Mouse (Mus musculus): ENCODE measurements at regions not wholly inside any gene's neighbourhood (a gene's known extent, or its start where the extent isn't known, plus 50 kb on each side); places are given as distances from the start of the nearest gene placed in this dataset.

DNA sequence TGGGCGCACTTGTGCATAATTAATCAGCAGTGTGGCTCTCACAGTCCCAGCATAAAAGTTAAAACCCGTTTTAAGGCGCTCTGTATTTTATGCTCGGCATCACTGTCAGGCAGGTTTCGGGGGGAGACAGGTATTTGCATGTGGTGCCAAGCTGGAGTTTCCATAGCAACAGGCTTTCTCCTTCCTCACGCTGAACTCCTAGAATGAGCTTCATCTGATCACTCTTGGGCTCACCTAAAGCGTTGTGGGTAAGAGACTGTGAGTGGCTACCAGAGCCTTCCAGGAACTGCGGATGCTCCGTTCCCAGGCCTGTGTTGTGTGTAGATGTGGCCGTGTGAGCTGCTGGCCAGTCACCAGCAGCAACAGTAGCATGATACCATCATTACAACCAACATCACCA lies 161.5 kb downstream of the Ajap1 start:
- H3K9ac ChIP-seq (ENCODE audit: low read depth, low read length): no peak overlapping the region
- H3K36me3 ChIP-seq (ENCODE audit: control insufficient read depth, insufficient read depth, low read length): no peaks in the 10 kb centered on the region
- H3K4me1 ChIP-seq (ENCODE audit: control insufficient read depth, insufficient read depth, low read length): no peaks in the 10 kb centered on the region; the same call in 1 of the 2 replicates
- no peaks in the 10 kb centered on the region for H3K27me3 ChIP-seq (ENCODE audit: control insufficient read depth, insufficient read depth, low read length)
- H3K79me2 ChIP-seq (ENCODE audit: control insufficient read depth, insufficient read depth, low read length): no peaks in the 10 kb centered on the region
- no peak for DNase-seq (ENCODE audit: extremely low read depth, low read depth, low spot score)
- no peak overlapping the region for H3K27ac ChIP-seq (replicated peaks; ENCODE audit: insufficient read depth, low read depth, low read length)
- WGBS: 85% methylated on average over 10 of the region's 10 CpGs
- no peak for TF ChIP-seq CTCF (IDR thresholded peaks at IDR 0.05; ENCODE audit: low read depth, low read length)
- TF ChIP-seq POLR2A (IDR thresholded peaks at IDR 0.05; ENCODE audit: extremely low read depth, insufficient read depth, low read length): no peak
- H3K4me3 ChIP-seq (ENCODE audit: insufficient read depth, low read depth, low read length): no peak overlapping the region

DNA sequence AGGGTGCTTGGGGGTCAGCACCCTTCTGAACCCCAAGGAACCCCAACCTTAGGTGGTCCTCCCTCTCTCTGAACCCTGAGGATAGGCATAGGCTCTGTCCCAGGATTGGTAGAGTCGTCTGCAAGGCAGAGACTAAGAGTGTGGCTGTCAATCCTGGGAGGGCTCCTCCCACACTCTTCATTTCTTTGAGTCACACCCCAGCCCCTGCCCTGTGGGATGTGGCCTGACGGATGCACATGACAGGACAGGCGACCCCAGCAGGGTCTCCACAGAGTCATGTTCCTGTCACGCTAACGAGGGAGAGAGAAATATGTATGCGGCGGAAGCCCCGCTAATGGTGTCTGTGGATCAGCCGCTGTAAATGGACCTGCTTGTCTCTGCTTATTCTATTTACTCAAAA lies 162.0 kb downstream of the Ajap1 start:
- TF ChIP-seq POLR2A (IDR thresholded peaks at IDR 0.05; ENCODE audit: extremely low read depth, insufficient read depth, low read length) (no peak), CTCF (IDR thresholded peaks at IDR 0.05; ENCODE audit: low read depth, low read length) (no peak)
- Histone ChIP-seq H3K4me1 (ENCODE audit: control insufficient read depth, insufficient read depth, low read length) (no peaks in the 10 kb centered on the region), H3K79me2 (ENCODE audit: control insufficient read depth, insufficient read depth, low read length) (no peaks in the 10 kb centered on the region), H3K27me3 (ENCODE audit: control insufficient read depth, insufficient read depth, low read length) (no peaks in the 10 kb centered on the region), H3K9ac (ENCODE audit: low read depth, low read length) (no peak overlapping the region), H3K27ac (replicated peaks; ENCODE audit: insufficient read depth, low read depth, low read length) (no peak overlapping the region), H3K36me3 (ENCODE audit: control insufficient read depth, insufficient read depth, low read length) (no peaks in the 10 kb centered on the region), H3K4me3 (ENCODE audit: insufficient read depth, low read depth, low read length) (no peak overlapping the region)
- DNase-seq (ENCODE audit: extremely low read depth, low read depth, low spot score): no peak
- 81% methylated on average over 9 of the region's 9 CpGs for WGBS

DNA sequence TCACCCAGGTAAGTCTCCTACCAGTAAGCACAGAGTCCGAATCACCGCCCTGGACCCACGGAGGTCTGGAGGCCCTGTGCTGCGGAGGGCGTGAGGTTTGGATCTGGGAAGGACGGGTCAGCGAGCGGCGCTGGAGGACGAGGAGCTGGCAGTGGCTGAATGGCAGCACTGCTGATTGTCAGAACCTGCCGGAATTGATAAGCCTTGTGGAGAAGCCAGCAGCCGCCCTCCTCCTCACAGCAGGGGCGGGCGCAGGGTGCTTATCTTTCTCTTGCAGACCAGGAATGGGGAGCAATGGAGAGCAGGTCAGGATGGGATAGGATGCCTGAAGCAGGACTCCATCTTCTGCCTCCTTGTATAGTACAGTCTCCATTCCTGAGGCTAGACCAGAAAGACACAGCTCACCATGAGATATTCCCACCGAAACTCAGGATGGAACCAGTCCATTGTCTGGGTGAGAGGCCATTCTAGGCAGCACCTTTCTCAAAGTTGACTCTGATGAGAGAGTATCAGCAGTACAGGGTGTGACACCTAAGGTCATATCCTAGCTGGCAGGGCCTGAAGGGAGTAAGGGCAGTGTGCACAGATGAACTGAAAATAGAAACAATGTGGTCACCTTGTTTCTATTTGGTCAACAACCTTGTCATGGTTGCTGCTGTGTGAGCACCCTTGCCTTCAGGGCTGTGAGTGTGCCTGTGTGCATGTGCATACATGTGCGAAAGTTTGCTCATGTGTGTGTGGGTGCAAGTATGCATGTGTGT lies 165.5 kb downstream of the Ajap1 start:
- no peaks in the 10 kb centered on the region for H3K79me2 ChIP-seq (ENCODE audit: control insufficient read depth, insufficient read depth, low read length)
- H3K4me3 ChIP-seq (ENCODE audit: insufficient read depth, low read depth, low read length): no peak overlapping the region
- H3K27me3 ChIP-seq (ENCODE audit: control insufficient read depth, insufficient read depth, low read length): no peaks in the 10 kb centered on the region
- TF ChIP-seq CTCF (IDR thresholded peaks at IDR 0.05; ENCODE audit: low read depth, low read length) (no peak), POLR2A (IDR thresholded peaks at IDR 0.05; ENCODE audit: extremely low read depth, insufficient read depth, low read length) (no peak)
- H3K9ac ChIP-seq (ENCODE audit: low read depth, low read length): no peak overlapping the region
- no peak overlapping the region for H3K27ac ChIP-seq (replicated peaks; ENCODE audit: insufficient read depth, low read depth, low read length)
- H3K36me3 ChIP-seq (ENCODE audit: control insufficient read depth, insufficient read depth, low read length): no peaks in the 10 kb centered on the region
- WGBS: 39% methylated on average over 16 of the region's 16 CpGs
- no peak for DNase-seq (ENCODE audit: extremely low read depth, low read depth, low spot score)
- H3K4me1 ChIP-seq (ENCODE audit: control insufficient read depth, insufficient read depth, low read length): no peaks in the 10 kb centered on the region

DNA sequence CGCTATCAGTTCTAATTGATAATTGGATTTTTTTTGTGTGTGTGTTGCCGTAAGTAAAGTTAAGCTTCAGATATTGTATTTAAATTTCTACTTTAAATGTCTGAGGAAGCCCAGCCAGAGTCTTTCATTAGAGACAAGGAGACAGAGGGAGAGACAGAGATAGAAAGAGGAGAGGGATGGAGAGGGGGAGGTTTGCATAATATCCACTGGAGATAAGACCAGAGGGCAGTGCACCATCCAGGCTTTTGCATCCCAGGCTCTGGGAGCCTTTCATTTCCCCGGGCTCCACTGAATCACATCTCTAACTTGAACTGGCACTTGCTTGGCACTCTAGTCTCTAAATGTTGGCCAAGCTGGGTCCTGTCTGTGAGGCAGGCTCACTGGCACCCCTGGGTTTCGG lies 166.1 kb downstream of the Ajap1 start:
- no peaks in the 10 kb centered on the region for H3K79me2 ChIP-seq (ENCODE audit: control insufficient read depth, insufficient read depth, low read length)
- no peaks in the 10 kb centered on the region for H3K36me3 ChIP-seq (ENCODE audit: control insufficient read depth, insufficient read depth, low read length)
- no peak for TF ChIP-seq CTCF (IDR thresholded peaks at IDR 0.05; ENCODE audit: low read depth, low read length)
- no peak for TF ChIP-seq POLR2A (IDR thresholded peaks at IDR 0.05; ENCODE audit: extremely low read depth, insufficient read depth, low read length)
- no peaks in the 10 kb centered on the region for H3K27me3 ChIP-seq (ENCODE audit: control insufficient read depth, insufficient read depth, low read length)
- H3K4me3 ChIP-seq (ENCODE audit: insufficient read depth, low read depth, low read length): no peak overlapping the region
- DNase-seq (ENCODE audit: extremely low read depth, low read depth, low spot score): no peak
- no peaks in the 10 kb centered on the region for H3K4me1 ChIP-seq (ENCODE audit: control insufficient read depth, insufficient read depth, low read length)
- no peak overlapping the region for H3K27ac ChIP-seq (replicated peaks; ENCODE audit: insufficient read depth, low read depth, low read length)
- WGBS: 81% methylated on average over 4 of the region's 4 CpGs
- no peak overlapping the region for H3K9ac ChIP-seq (ENCODE audit: low read depth, low read length)

DNA sequence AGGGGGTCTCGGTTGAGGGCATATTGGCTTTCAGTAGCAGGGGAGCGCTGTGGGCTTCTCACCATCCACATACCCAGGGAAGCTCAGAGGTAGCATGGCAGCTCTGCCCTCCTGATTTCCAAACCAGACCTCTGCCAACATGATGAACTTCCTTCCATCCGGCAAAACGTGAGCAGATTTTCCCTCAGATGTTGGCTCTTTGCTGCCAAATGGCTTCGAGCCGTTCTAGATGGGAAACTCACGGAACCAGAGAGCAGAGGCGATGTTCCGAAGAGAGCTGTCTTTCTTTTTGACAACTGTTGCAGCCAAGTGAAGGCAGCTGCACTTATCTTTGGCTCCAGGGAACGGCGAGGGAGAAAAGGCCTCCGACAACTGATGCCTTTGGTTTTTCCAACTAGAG lies 168.7 kb downstream of the Ajap1 start:
- no peak overlapping the region for H3K4me3 ChIP-seq (ENCODE audit: insufficient read depth, low read depth, low read length)
- H3K27ac ChIP-seq (replicated peaks; ENCODE audit: insufficient read depth, low read depth, low read length): no peak overlapping the region
- H3K4me1 ChIP-seq (ENCODE audit: control insufficient read depth, insufficient read depth, low read length): no peaks in the 10 kb centered on the region
- WGBS: 90% methylated on average over 12 of the region's 12 CpGs
- no peaks in the 10 kb centered on the region for H3K36me3 ChIP-seq (ENCODE audit: control insufficient read depth, insufficient read depth, low read length)
- no peak overlapping the region for H3K9ac ChIP-seq (ENCODE audit: low read depth, low read length)
- no peaks in the 10 kb centered on the region for H3K79me2 ChIP-seq (ENCODE audit: control insufficient read depth, insufficient read depth, low read length)
- no peak for DNase-seq (ENCODE audit: extremely low read depth, low read depth, low spot score)
- H3K27me3 ChIP-seq (ENCODE audit: control insufficient read depth, insufficient read depth, low read length): no peaks in the 10 kb centered on the region
- no peak for TF ChIP-seq POLR2A (IDR thresholded peaks at IDR 0.05; ENCODE audit: extremely low read depth, insufficient read depth, low read length)
- no peak for TF ChIP-seq CTCF (IDR thresholded peaks at IDR 0.05; ENCODE audit: low read depth, low read length)

DNA sequence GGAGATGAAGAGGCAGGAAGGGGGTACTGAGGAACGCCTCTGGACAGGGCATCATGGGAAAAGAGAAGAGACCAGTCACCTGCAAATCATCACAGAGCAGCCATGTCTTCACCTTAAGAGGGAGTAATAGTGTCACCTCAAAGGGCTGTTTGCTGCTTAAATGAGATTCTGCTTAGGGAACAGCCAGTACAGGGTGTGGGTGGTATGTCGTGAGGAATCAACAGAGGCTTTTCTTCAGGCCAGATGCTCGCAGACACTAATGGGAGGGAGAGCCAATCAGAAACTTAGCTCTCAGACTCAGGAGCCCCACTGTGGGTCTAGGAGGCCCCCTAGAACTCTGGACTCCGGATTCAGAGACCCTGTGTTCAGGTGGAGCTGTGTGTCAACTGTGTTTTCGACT lies 171.0 kb downstream of the Ajap1 start:
- Histone ChIP-seq H3K4me1 (ENCODE audit: control insufficient read depth, insufficient read depth, low read length) (no peaks in the 10 kb centered on the region), H3K79me2 (ENCODE audit: control insufficient read depth, insufficient read depth, low read length) (no peaks in the 10 kb centered on the region), H3K9ac (ENCODE audit: low read depth, low read length) (no peak overlapping the region), H3K27ac (replicated peaks; ENCODE audit: insufficient read depth, low read depth, low read length) (no peak overlapping the region), H3K36me3 (ENCODE audit: control insufficient read depth, insufficient read depth, low read length) (no peaks in the 10 kb centered on the region), H3K4me3 (ENCODE audit: insufficient read depth, low read depth, low read length) (no peak overlapping the region), H3K27me3 (ENCODE audit: control insufficient read depth, insufficient read depth, low read length) (no peaks in the 10 kb centered on the region)
- DNase-seq (ENCODE audit: extremely low read depth, low read depth, low spot score): no peak
- TF ChIP-seq POLR2A (IDR thresholded peaks at IDR 0.05; ENCODE audit: extremely low read depth, insufficient read depth, low read length) (no peak), CTCF (IDR thresholded peaks at IDR 0.05; ENCODE audit: low read depth, low read length) (no peak)
- 76% methylated on average over 5 of the region's 5 CpGs for WGBS

All from liver, adult 2 months (tissue).